In genomic region chr5:134282603-134283002, GRCm38 (mm10) we compare ENCODE assay signal across 20 mouse cellular contexts. TPM values are rescaled to one million over a fixed set of nuclear protein-coding genes. Genes with fewer than 3 reads are reported as not detected.
DNase-seq lines count a peak whose midpoint lies in the region; TF ChIP-seq lines count a peak whose summit lies in the region.
"Had no signal": no experiment of that assay in that cellular context is flagged by ENCODE, and none has a peak within 500 bp of the region (broad histone marks: within the 10 kb centered on the region; RNA-seq: fewer than 3 reads in every experiment).

No protein-coding gene starts in this region.

- TF ChIP-seq POLR2A in lung, adult 2 months (IDR thresholded peaks at IDR 0.05; ENCODE audit: borderline replicate concordance, extremely low read depth, low read depth, low read length) = no peak

- no peak for TF ChIP-seq CTCF in lung, adult 2 months (IDR thresholded peaks at IDR 0.05; ENCODE audit: insufficient read depth, low read length)

- 83% methylated on average over 9 of the region's 9 CpGs for WGBS in lung, adult 2 months

- H3K4me3 ChIP-seq in lung, adult 2 months (replicated peaks; ENCODE audit: extremely low read depth, low read depth, low read length) = no peak overlapping the region
- H3K4me3 ChIP-seq: hindbrain, embryonic 13.5 days; layer of hippocampus, adult 2 months; left cerebral cortex, adult 2 months; limb, embryonic 12.5 days; liver, embryonic 13.5 days; myocyte had no signal

- peak; percentile 18 for DNase-seq in lung, postnatal 25 days (ENCODE audit: low spot score)
- DNase-seq in lung, adult 2 months = no peak
- peak; percentile 88 for DNase-seq in T-cell, adult 2 months (ENCODE audit: low spot score)
- peak; percentile 80 to 90 for DNase-seq in thymus, adult 18-20 months
- DNase-seq in kidney, adult 18-20 months = no peak
- no peak for DNase-seq in frontal cortex, postnatal 10 days (ENCODE audit: low spot score in 2 of 2)
- no peak for DNase-seq in ovary, postnatal 10 days (ENCODE audit: low spot score)
- DNase-seq: adrenal gland, postnatal 10 days; cerebellum, adult 11-12 months; cerebellum, postnatal 36 days; heart, adult 11 months; heart, postnatal 14 days; kidney, postnatal 10 days; liver, embryonic 13.5 days; midbrain, embryonic 14.5 days had no signal

- H3K4me1 ChIP-seq in lung, adult 2 months (ENCODE audit: control insufficient read depth, insufficient read depth, low read length) = no peaks in the 10 kb centered on the region
- H3K4me1 ChIP-seq: hindbrain, embryonic 13.5 days; limb, embryonic 12.5 days; liver, embryonic 13.5 days had no signal

RNA-seq across cellular contexts. Expression of gene Gtf2i, which starts 32.0 kb away (rescaled TPM):
- polyA plus RNA-seq in lung, adult 2 months (2012; rRNA removed) = 63.8 and 79.5 TPM in 2 replicates

RNA-seq across cellular contexts. Expression of gene Ncf1, which starts 53.2 kb away (rescaled TPM):
- polyA plus RNA-seq in lung, adult 2 months (2012; rRNA removed) = 32.0 and 37.8 TPM in 2 replicates

Comparison
In these comparisons a context has a peak if more than half of its experiments do, and no peak if none do; other contexts are left out.
1. DNase-seq: peak in lung, postnatal 25 days (single experiment), T-cell, adult 2 months (single experiment) and thymus, adult 18-20 months (2 of 2); none in lung, adult 2 months (single experiment), kidney, adult 18-20 months (single experiment), frontal cortex, postnatal 10 days (0 of 2) and ovary, postnatal 10 days (single experiment).